Mouse (Mus musculus) retina, embryonic 14.5 days (tissue): Measurements from ENCODE around the gene Ctnna2.

ENCODE experiments used
- DNase-seq: peaks from one replicate; pipeline ENCODE4 v3.0.0-alpha.2; 2015; ENCODE audit warnings: low spot score

Gene Ctnna2

GRCm38 (mm10) chr6:77979241-77979961 lies at the start of gene Ctnna2:
Gene Ctnna2 (minus strand): TSS chr6:77979699.
- peak; percentile 97 for DNase-seq

GRCm38 (mm10) chr6:77980137-77981052 lies 896 bp upstream of the Ctnna2 start:
- peak; percentile 61 for DNase-seq

GRCm38 (mm10) chr6:77978476-77979240 lies 841 bp downstream of the Ctnna2 start:
- DNase-seq: peak; percentile 11

GRCm38 (mm10) chr6:77970545-77971242 lies 8.8 kb downstream of the Ctnna2 start:
- DNase-seq: no peak

GRCm38 (mm10) chr6:77969774-77970173 lies 9.7 kb downstream of the Ctnna2 start:
- DNase-seq: no peak

- DNase-seq: no peak
These were observed 17.5 kb downstream of the Ctnna2 start for GRCm38 (mm10) chr6:77962011-77962410.

- no peak for DNase-seq
These were observed 28.2 kb downstream of the Ctnna2 start for GRCm38 (mm10) chr6:77951276-77951675.

GRCm38 (mm10) chr6:77950690-77951089 lies 28.8 kb downstream of the Ctnna2 start:
- no peak for DNase-seq

- no peak for DNase-seq
These were observed 50.1 kb downstream of the Ctnna2 start for GRCm38 (mm10) chr6:77929375-77929774.

- no peak for DNase-seq
These were observed 106.3 kb downstream of the Ctnna2 start for GRCm38 (mm10) chr6:77873150-77873549.

GRCm38 (mm10) chr6:77869313-77869712 lies 110.2 kb downstream of the Ctnna2 start:
- DNase-seq: no peak

GRCm38 (mm10) chr6:77868119-77868518 lies 111.4 kb downstream of the Ctnna2 start:
- DNase-seq: no peak

GRCm38 (mm10) chr6:77863379-77863778 lies 116.1 kb downstream of the Ctnna2 start:
- no peak for DNase-seq

GRCm38 (mm10) chr6:77862781-77863180 lies 116.7 kb downstream of the Ctnna2 start:
- no peak for DNase-seq

GRCm38 (mm10) chr6:77849438-77849837 lies 130.1 kb downstream of the Ctnna2 start:
- no peak for DNase-seq

- DNase-seq: no peak
These were observed 130.7 kb downstream of the Ctnna2 start for GRCm38 (mm10) chr6:77848796-77849195.

GRCm38 (mm10) chr6:77847651-77848050 lies 131.8 kb downstream of the Ctnna2 start:
- no peak for DNase-seq

GRCm38 (mm10) chr6:77839076-77839475 lies 140.4 kb downstream of the Ctnna2 start:
- no peak for DNase-seq

- DNase-seq: no peak
These were observed 140.8 kb downstream of the Ctnna2 start for GRCm38 (mm10) chr6:77838653-77839052.

GRCm38 (mm10) chr6:77837543-77837942 lies 142.0 kb downstream of the Ctnna2 start:
- no peak for DNase-seq

- DNase-seq: no peak
These were observed 144.8 kb downstream of the Ctnna2 start for GRCm38 (mm10) chr6:77834680-77835079.

GRCm38 (mm10) chr6:77827526-77827925 lies 152.0 kb downstream of the Ctnna2 start:
- DNase-seq: no peak
